Mouse (Mus musculus) liver, embryonic 15.5 days (tissue): ENCODE results near the gene Pde11a. TPM values are rescaled to one million over a fixed set of nuclear protein-coding genes. Genes with fewer than 3 reads are reported as not detected.

Experiments
- ATAC-seq: fragments of 200-750 bp; cut with Nextera tagmentation; 2 replicates; pipeline ENCODE4 v1.8.0; 2017; ENCODE audit warnings: moderate number of reproducible peaks, mild to moderate bottlenecking, moderate library complexity; ENCODE audit not compliant: insufficient read depth
- H3K27ac ChIP-seq: fragments of 300-500 bp; sonication (generic); replicated peaks from 2 replicates; pipeline ENCODE4 v1.5.1; 2015; ENCODE audit warnings: mild to moderate bottlenecking, inconsistent platforms
- H3K27me3 ChIP-seq: fragments of 300-500 bp; sonication (generic); 2 replicates; pipeline ENCODE4 v1.6.1; 2015; ENCODE audit warnings: mild to moderate bottlenecking, inconsistent platforms
- H3K36me3 ChIP-seq: fragments of 300-500 bp; sonication (generic); replicated peaks from 2 replicates; pipeline ENCODE4 v1.6.1; 2015; ENCODE audit warnings: moderate library complexity, mild to moderate bottlenecking, inconsistent platforms
- H3K4me1 ChIP-seq: fragments of 300-500 bp; sonication (generic); replicated peaks from 2 replicates; pipeline ENCODE4 v1.6.1; 2015; ENCODE audit warnings: inconsistent platforms
- H3K4me2 ChIP-seq: fragments of 300-500 bp; sonication (generic); 2 replicates; pipeline ENCODE4 v1.6.1; 2015; ENCODE audit warnings: moderate library complexity, mild to moderate bottlenecking, inconsistent platforms
- H3K4me3 ChIP-seq: fragments of 300-500 bp; sonication (generic); replicated peaks from 2 replicates; pipeline ENCODE4 v1.5.1; 2015; ENCODE audit warnings: mild to moderate bottlenecking, inconsistent platforms
- H3K9ac ChIP-seq: fragments of 300-500 bp; sonication (generic); 2 replicates; pipeline ENCODE4 v1.6.1; 2015; ENCODE audit warnings: moderate library complexity, mild to moderate bottlenecking, inconsistent platforms
- H3K9me3 ChIP-seq: fragments of 300-500 bp; sonication (generic); replicated peaks from 2 replicates; pipeline ENCODE4 v1.6.1; 2016; ENCODE audit warnings: inconsistent platforms
- WGBS: fragments of 180-500 bp; shearing (Covaris S2); methylation state at CpG from one replicate; pipeline ENCODE4 v1.1.7; 2015; ENCODE audit warnings: mixed read lengths; ENCODE audit not compliant: insufficient replicate concordance; 5-methylcytosine and 5-hydroxymethylcytosine counted together
- polyA plus RNA-seq: library from polyadenylated mRNA; unstranded; fragments of >200 nt; fragmentation: Nextera tagmentation; extraction: Ambion mirVana; gene quantifications from 2 replicates; pipeline ENCODE4 v1.2.1, GENCODE M21; 2015

Pde11a gene
- polyA plus RNA-seq, 1 experiment from 2014 or later, result not detected

- Histone ChIP-seq H3K4me1 (no peaks in the 10 kb centered on the region), H3K9ac (no peak overlapping the region), H3K4me2 (no peak overlapping the region), H3K36me3 (no peaks in the 10 kb centered on the region), H3K4me3 (no peak overlapping the region), H3K27ac (no peak overlapping the region), H3K9me3 (no peaks in the 10 kb centered on the region), H3K27me3 (no peaks in the 10 kb centered on the region)
- 40% methylated on average over 5 of the region's 5 CpGs for WGBS
- ATAC-seq, result no peak
Measured at GRCm38 (mm10) chr2:76118491-76118890, 220.1 kb downstream of the Pde11a start.

DNA sequence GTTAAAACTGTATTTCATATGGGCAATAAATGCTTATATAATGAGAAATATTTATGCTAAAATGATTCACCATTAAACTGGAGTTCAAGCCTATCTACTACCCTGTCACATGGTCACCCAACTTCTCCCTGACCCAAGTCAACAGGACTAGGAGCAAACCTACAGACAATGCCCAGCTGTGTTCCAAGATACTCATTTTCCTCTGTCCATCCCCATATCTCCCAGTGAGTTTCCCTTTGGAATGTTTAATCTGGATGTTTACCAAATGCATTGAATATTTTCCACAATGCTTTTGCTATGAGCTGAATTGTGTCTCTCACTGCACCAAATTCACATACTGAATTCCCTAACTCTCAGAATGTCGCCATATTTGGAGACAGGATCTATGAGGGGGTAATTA is 221.4 kb downstream of the Pde11a start:
- no peaks in the 10 kb centered on the region for H3K27me3 ChIP-seq
- no peaks in the 10 kb centered on the region for H3K9me3 ChIP-seq
- H3K27ac ChIP-seq, result no peak overlapping the region
- ATAC-seq, result no peak
- no peak overlapping the region for H3K4me2 ChIP-seq
- no peaks in the 10 kb centered on the region for H3K4me1 ChIP-seq
- no peaks in the 10 kb centered on the region for H3K36me3 ChIP-seq
- 51% methylated on average over 1 of the region's 1 CpGs for WGBS
- no peak overlapping the region for H3K4me3 ChIP-seq
- no peak overlapping the region for H3K9ac ChIP-seq

GRCm38 (mm10) chr2:76115696-76116095 is 222.9 kb downstream of the Pde11a start:
- 42% methylated on average over 1 of the region's 1 CpGs for WGBS
- Histone ChIP-seq H3K36me3 (no peaks in the 10 kb centered on the region), H3K4me1 (no peaks in the 10 kb centered on the region), H3K4me2 (no peak overlapping the region), H3K4me3 (no peak overlapping the region), H3K9ac (no peak overlapping the region), H3K9me3 (no peaks in the 10 kb centered on the region), H3K27ac (no peak overlapping the region), H3K27me3 (no peaks in the 10 kb centered on the region)
- no peak for ATAC-seq

- Histone ChIP-seq H3K4me1 (no peaks in the 10 kb centered on the region), H3K9ac (no peak overlapping the region), H3K27ac (no peak overlapping the region), H3K27me3 (0 out of 2 replicates have a peak, but pooled peaks cover under 1% of the 10 kb centered on the region), H3K9me3 (no peaks in the 10 kb centered on the region), H3K4me2 (no peak overlapping the region), H3K4me3 (no peak overlapping the region), H3K36me3 (no peaks in the 10 kb centered on the region)
- no peak for ATAC-seq
- 18% methylated on average over 6 of the region's 6 CpGs for WGBS
Measured at GRCm38 (mm10) chr2:76114734-76115133, 223.8 kb downstream of the Pde11a start.

DNA sequence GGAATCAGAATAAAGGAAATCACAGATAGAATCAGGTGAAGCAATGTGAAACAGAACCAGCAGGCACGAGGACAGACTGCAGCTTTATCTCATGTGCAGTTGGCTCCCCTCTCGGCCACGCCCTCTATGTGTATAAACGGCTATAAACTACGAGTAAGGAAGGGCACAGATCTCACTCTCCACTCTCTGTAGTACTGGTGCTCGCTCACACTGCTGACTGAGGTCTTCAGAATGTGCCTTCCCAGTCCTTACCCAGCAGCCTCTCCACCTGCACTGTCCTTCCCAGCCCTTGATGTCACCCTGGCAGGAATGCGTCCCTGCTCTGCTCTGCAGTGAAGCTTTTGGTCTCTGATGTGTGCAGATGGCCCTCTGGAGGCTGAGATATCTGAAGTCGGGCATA is 228.9 kb downstream of the Pde11a start:
- WGBS, result 11% methylated on average over 8 of the region's 8 CpGs

GRCm38 (mm10) chr2:76101889-76102602 is 236.5 kb downstream of the Pde11a start:
- 55% methylated on average over 14 of the region's 14 CpGs for WGBS
- Histone ChIP-seq H3K27me3 (no peaks in the 10 kb centered on the region), H3K36me3 (no peaks in the 10 kb centered on the region), H3K4me1 (no peaks in the 10 kb centered on the region), H3K9ac (no peak overlapping the region), H3K4me3 (no peak overlapping the region), H3K4me2 (no peak overlapping the region), H3K9me3 (no peaks in the 10 kb centered on the region), H3K27ac (no peak overlapping the region)
- ATAC-seq, result no peak

More for the DNA sequence above, 228.9 kb downstream of the Pde11a start:
- no peaks in the 10 kb centered on the region for H3K4me1 ChIP-seq
- H3K27ac ChIP-seq, result no peak overlapping the region
- H3K36me3 ChIP-seq, result no peaks in the 10 kb centered on the region
- no peaks in the 10 kb centered on the region for H3K9me3 ChIP-seq
- peaks cover 7% of the 10 kb centered on the region; the same call in 1 of the 2 replicates for H3K27me3 ChIP-seq
- H3K9ac ChIP-seq, result no peak overlapping the region
- no peak for ATAC-seq
- no peak overlapping the region for H3K4me3 ChIP-seq
- H3K4me2 ChIP-seq, result no peak overlapping the region

- no peak overlapping the region for H3K27ac ChIP-seq
Measured at GRCm38 (mm10) chr2:76100597-76100996, 238.0 kb downstream of the Pde11a start.

DNA sequence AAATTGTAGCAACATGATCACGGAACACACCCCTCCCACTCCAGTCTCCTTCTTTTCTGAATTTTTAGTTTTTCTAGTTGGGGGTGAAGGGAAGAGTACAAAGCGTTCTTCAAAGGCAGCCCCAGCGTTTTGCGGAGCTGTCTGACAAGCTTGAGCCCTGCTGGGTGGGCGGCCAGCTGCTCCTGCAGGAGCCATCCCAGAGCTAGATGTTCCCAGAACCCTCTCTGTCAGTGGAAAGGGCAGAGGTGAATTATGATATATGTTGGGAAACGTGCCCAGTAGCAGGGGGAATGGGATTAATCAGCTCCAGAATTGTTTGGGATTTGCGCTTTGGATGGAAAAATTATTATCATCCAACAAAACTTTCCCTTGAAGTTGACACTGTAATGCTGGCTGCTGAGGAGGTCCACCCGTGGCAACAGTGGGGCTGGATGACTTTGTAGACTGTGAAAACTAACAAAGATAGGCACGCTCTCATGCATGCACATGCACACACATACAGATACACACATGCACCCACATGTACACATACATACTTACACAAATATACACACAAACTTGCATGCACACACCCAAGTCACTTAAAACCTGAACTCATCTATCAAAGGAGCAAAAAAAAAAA is 238.7 kb downstream of the Pde11a start:
- ATAC-seq, result no peak

More at GRCm38 (mm10) chr2:76100597-76100996, 238.0 kb downstream of the Pde11a start:
- no peak overlapping the region for H3K4me3 ChIP-seq
- no peaks in the 10 kb centered on the region for H3K27me3 ChIP-seq
- H3K4me1 ChIP-seq, result no peaks in the 10 kb centered on the region
- no peak for ATAC-seq
- no peaks in the 10 kb centered on the region for H3K36me3 ChIP-seq
- H3K9me3 ChIP-seq, result no peaks in the 10 kb centered on the region
- no peak overlapping the region for H3K9ac ChIP-seq
- H3K4me2 ChIP-seq, result no peak overlapping the region
- 50% methylated on average over 9 of the region's 9 CpGs for WGBS

GRCm38 (mm10) chr2:76098381-76098780 is 240.2 kb downstream of the Pde11a start:
- H3K27ac ChIP-seq, result no peak overlapping the region

More for the DNA sequence above, 238.7 kb downstream of the Pde11a start:
- no peaks in the 10 kb centered on the region for H3K9me3 ChIP-seq
- H3K4me2 ChIP-seq, result no peak overlapping the region
- H3K4me3 ChIP-seq, result no peak overlapping the region
- WGBS, result 62% methylated on average over 9 of the region's 9 CpGs
- no peak overlapping the region for H3K27ac ChIP-seq
- no peaks in the 10 kb centered on the region for H3K27me3 ChIP-seq
- H3K36me3 ChIP-seq, result no peaks in the 10 kb centered on the region
- H3K4me1 ChIP-seq, result no peaks in the 10 kb centered on the region
- H3K9ac ChIP-seq, result no peak overlapping the region

GRCm38 (mm10) chr2:76097847-76098246 is 240.7 kb downstream of the Pde11a start:
- 49% methylated on average over 7 of the region's 7 CpGs for WGBS
- Histone ChIP-seq H3K27me3 (no peaks in the 10 kb centered on the region), H3K27ac (no peak overlapping the region), H3K4me1 (no peaks in the 10 kb centered on the region), H3K9me3 (no peaks in the 10 kb centered on the region), H3K4me3 (no peak overlapping the region), H3K36me3 (no peaks in the 10 kb centered on the region), H3K4me2 (no peak overlapping the region), H3K9ac (no peak overlapping the region)
- ATAC-seq, result no peak

More at GRCm38 (mm10) chr2:76098381-76098780, 240.2 kb downstream of the Pde11a start:
- ATAC-seq, result no peak
- H3K4me1 ChIP-seq, result no peaks in the 10 kb centered on the region
- no peak overlapping the region for H3K4me3 ChIP-seq
- WGBS, result 29% methylated on average over 8 of the region's 8 CpGs
- H3K27me3 ChIP-seq, result no peaks in the 10 kb centered on the region
- H3K36me3 ChIP-seq, result no peaks in the 10 kb centered on the region
- no peak overlapping the region for H3K4me2 ChIP-seq
- no peaks in the 10 kb centered on the region for H3K9me3 ChIP-seq
- H3K9ac ChIP-seq, result no peak overlapping the region

- Histone ChIP-seq H3K9ac (no peak overlapping the region), H3K27ac (no peak overlapping the region), H3K4me2 (no peak overlapping the region), H3K9me3 (no peaks in the 10 kb centered on the region), H3K27me3 (no peaks in the 10 kb centered on the region), H3K36me3 (no peaks in the 10 kb centered on the region), H3K4me1 (no peaks in the 10 kb centered on the region), H3K4me3 (no peak overlapping the region)
- no peak for ATAC-seq
- WGBS, result 56% methylated on average over 8 of the region's 8 CpGs
Measured at GRCm38 (mm10) chr2:76097284-76097683, 241.3 kb downstream of the Pde11a start.
